Mouse (Mus musculus): ENCODE results near the gene Tlx1. TPM values are rescaled to one million over a fixed set of nuclear protein-coding genes. Genes with fewer than 3 reads are reported as not detected.

Tlx1 gene
- total RNA-seq (2017), result not detected in 2 replicates

DNA sequence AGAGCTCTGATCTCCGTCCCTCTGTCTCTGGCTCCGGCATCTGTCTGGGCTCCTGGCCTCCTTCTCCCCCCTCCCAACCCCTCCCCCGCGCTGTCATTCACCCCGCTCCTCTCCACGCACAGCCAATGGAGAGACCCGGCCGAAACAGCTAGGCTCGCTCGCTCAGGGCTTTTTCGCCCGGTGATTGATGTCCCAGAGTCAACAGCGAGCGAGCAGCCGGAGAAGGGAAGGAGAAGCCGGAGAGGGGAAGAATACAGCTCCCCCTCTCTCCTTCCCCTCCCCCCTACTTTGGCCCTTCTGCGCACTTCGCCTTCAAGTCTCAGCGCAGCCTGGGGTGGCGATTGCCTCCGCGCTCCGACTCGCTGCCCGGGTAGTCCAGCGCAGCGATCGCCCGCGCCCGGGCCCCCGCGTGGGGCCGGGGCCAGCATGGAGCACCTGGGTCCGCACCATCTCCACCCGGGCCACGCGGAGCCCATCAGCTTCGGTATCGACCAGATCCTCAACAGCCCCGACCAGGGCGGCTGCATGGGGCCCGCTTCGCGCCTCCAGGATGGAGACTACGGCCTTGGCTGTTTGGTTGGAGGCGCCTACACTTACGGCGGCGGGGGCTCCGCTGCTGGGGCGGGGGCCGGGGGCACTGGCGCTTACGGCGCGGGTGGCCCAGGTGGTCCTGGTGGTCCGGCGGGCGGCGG lies at the start of gene Tlx1:
Gene Tlx1 (plus strand): TSS at position 191 of the 692 bp plus-strand sequence.
- no peak for ATAC-seq (replicated peaks in 1 of 2; ENCODE audit: insufficient read depth in 1 of 2, low FRiP score in 2 of 2, low TSS enrichment in 1 of 2, low read depth in 1 of 2, poor library complexity in 2 of 2, severe bottlenecking in 2 of 2)

DNA sequence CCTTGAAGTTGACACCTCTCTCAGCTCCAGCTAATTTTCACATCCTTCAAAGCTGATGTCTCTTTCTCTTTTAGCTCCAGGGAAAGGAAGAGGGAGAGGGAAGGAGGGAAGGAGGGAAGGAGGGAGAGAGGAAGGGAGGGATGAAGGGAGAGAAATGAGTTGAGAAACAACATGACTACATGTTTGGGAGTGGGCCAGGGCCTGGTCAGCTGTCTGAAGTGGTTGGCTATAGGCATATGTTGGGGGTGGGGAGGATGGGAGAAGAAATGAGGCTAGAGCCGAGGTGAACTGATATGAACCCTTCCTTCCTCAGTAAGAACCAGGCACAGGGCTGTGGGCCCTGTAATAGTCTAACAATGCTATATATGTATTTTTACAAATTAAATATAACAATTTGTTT lies 44.9 kb upstream of the Tlx1 start:
- ATAC-seq (replicated peaks in 1 of 2; ENCODE audit: insufficient read depth in 1 of 2, low FRiP score in 2 of 2, low TSS enrichment in 1 of 2, low read depth in 1 of 2, poor library complexity in 2 of 2, severe bottlenecking in 2 of 2), result no peak

DNA sequence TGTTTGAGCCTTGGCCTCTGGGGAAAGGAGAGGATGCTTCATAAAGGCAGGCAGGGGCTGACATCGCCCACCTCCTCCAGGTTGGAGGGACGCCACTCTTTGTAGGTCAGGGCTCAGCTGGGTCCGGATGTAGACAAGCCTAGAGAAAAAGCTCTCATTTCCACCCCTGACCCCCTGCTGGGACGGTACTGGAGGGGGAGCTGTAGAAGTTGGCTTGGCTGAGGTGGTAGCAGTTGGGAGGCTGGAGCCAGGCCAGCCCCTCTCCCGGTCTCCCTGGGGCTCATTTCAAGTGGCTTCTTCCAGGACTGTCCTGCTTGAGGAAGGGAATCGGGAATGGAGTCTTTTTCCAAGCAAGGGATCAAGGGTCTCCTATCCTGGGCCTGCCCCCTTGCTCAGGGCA lies 43.8 kb upstream of the Tlx1 start:
- no peak for ATAC-seq (replicated peaks in 1 of 2; ENCODE audit: insufficient read depth in 1 of 2, low FRiP score in 2 of 2, low TSS enrichment in 1 of 2, low read depth in 1 of 2, poor library complexity in 2 of 2, severe bottlenecking in 2 of 2)

DNA sequence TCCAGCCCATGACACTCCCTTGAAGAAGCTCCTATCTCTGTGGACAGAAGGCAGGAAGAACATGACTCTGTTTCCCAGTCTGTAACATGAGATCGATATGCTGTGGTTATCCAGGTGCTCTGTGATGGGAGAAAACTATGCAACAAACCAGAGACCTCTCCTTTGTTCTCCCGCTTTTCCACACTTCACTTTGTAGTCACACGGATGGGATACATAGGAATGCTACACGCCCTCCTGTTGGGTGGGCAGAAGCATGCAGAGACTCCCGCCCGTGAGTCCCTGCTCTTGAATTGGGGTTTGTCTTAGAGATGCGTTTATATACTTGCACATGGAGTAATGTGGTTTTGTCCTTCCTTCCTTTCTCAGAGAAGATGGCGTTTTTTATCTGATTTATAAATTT lies 39.8 kb upstream of the Tlx1 start:
- no peak for ATAC-seq (replicated peaks in 1 of 2; ENCODE audit: insufficient read depth in 1 of 2, low FRiP score in 2 of 2, low TSS enrichment in 1 of 2, low read depth in 1 of 2, poor library complexity in 2 of 2, severe bottlenecking in 2 of 2)

DNA sequence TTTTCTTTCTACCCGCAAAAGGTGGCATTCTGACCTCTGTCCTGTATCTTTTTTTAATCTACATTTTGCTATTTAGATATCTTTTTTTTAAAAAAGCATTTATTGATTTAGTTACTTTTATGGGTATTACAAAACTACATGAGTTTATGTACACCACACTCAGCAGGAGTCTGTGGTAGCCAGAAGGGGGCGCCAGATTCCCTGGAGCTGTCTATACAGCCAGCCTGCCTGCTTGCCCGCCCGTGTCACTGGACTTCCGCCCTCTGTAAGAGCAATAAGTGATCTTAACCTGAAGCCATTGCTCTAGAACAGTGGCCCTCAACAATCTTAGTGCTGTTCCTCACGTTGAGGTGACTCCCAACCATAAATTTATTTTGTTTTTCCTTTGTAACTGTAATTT lies 38.0 kb upstream of the Tlx1 start:
- ATAC-seq (replicated peaks in 1 of 2; ENCODE audit: insufficient read depth in 1 of 2, low FRiP score in 2 of 2, low TSS enrichment in 1 of 2, low read depth in 1 of 2, poor library complexity in 2 of 2, severe bottlenecking in 2 of 2), result no peak

DNA sequence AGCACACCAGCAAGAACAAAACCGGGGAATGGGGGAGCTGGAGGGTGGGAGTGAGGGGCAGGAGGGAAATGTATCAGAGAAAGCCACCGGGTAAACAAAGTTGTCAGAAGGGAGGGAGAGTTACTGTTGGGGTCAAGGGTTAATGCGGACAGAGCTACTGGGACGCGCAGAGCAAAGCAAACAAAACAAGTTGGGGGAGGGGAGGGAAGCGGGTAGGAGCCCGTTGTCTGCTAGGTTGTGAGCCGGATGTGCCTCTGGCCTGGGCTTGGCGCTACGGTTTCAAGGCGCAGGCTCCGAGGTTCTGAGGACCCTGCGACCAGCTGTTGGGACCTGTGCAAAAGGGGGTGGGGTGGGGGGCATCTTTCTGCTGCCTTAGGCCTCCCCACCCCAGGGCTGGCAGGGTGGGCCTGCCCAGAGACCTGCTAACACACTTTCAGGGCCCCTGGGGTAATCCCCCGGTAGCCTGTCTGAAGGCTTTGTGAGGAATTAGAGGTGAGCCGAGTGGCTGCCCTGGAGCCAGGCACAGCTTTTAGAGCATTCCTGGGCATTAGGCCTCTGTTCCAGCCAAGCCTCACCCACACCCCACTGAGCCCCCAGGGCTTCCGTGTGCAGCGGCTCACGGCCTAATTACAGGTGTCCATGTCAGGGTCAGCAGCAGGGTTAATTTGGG lies 36.6 kb upstream of the Tlx1 start:
- ATAC-seq (replicated peaks in 1 of 2; ENCODE audit: insufficient read depth in 1 of 2, low FRiP score in 2 of 2, low TSS enrichment in 1 of 2, low read depth in 1 of 2, poor library complexity in 2 of 2, severe bottlenecking in 2 of 2), result no peak

DNA sequence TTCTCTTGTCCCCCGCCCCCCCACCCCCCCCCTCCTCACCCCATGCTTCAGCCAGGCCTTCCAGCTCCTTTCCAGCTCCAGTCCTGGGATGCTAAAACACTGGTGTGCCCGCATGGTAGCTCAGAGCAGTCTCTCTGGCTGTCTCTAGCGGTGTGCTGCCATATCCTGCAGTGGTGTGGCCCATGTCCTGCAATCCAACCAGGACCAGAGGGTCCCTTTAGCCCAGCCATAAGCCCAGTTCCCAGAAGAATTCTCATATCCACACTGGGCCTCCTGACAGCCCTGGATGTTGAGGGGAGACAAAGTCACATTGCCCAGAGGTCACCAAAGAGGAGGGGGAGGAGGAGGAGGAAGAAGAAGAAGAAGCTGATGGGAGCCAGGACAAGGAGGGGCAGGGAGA lies 35.7 kb upstream of the Tlx1 start:
- ATAC-seq (replicated peaks in 1 of 2; ENCODE audit: insufficient read depth in 1 of 2, low FRiP score in 2 of 2, low TSS enrichment in 1 of 2, low read depth in 1 of 2, poor library complexity in 2 of 2, severe bottlenecking in 2 of 2), result no peak

DNA sequence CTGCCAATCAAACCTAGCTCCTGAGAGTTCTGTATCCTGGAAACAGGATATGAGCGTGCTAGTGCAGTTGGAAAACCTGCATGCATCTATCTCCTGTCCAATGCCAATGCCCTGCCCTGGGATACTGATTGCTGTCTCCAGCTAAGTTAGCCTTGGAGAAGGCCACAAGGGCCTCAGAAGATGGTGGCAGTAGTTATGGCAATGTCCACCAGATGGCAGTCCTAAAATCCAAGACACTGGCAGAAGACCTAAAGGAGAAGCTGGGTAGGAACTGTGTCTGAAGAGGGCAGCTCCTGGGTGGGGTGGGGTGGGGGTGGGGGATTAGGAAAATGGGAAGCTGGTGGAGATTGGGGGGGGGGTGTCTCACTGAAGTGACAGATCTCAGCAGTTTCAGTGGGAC lies 33.7 kb upstream of the Tlx1 start:
- peak; percentile 46 to 53; a peak in 1 of 4 replicates for ATAC-seq (replicated peaks in 1 of 2; ENCODE audit: insufficient read depth in 1 of 2, low FRiP score in 2 of 2, low TSS enrichment in 1 of 2, low read depth in 1 of 2, poor library complexity in 2 of 2, severe bottlenecking in 2 of 2)

DNA sequence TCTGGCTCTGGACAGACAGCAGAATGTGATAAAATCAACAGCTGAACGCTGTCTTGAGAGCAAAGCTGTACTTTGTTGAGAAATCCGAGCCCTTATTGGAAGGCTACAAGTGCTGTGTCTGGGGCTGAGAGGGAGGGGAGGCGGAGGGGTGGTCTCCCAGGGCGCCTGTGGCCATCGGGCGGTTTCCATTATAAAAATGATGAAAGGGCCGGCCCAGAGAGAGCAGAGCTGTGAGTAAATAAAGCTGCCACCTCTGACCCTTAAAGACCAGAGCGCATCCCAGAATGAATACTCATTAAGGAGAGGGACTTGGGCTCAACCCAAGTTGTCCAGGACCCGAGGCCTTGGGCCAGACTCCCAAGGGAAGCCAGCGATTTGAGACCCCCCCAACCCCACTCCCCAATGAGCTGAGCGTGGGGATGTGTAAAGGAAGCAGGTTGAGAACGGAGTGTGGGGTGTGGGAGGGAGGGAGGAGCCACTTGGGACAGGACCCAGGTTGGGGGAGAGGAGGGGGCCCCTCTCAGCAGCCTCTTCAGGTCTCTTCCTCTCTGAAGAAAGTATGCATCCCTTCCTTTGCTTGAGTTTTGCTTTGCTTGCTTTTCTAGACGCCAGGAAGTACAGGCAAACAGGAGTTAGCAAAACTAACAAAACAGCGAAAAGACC lies 18.4 kb upstream of the Tlx1 start:
- ATAC-seq (replicated peaks in 1 of 2; ENCODE audit: insufficient read depth in 1 of 2, low FRiP score in 2 of 2, low TSS enrichment in 1 of 2, low read depth in 1 of 2, poor library complexity in 2 of 2, severe bottlenecking in 2 of 2), result no peak

DNA sequence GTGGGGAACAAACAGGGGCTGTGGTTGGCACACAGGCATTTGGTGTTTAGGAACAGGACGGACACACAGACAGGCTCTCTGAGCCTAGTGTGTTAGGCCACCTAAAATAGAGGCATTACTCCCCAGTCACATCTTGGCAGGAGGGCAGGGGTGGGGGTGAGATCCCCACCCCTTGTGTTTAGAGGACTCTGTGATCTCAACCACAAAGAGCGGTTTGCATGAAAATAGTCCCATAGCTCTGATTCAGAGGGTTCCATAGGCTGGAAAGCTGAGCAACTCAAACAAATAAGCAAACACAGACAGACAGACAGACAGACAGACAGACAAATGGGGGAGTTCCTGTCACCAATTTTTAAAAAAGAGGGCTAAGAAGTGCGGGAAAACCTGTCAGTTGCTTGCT lies 7.9 kb upstream of the Tlx1 start:
- ATAC-seq (replicated peaks in 1 of 2; ENCODE audit: insufficient read depth in 1 of 2, low FRiP score in 2 of 2, low TSS enrichment in 1 of 2, low read depth in 1 of 2, poor library complexity in 2 of 2, severe bottlenecking in 2 of 2), result no peak

DNA sequence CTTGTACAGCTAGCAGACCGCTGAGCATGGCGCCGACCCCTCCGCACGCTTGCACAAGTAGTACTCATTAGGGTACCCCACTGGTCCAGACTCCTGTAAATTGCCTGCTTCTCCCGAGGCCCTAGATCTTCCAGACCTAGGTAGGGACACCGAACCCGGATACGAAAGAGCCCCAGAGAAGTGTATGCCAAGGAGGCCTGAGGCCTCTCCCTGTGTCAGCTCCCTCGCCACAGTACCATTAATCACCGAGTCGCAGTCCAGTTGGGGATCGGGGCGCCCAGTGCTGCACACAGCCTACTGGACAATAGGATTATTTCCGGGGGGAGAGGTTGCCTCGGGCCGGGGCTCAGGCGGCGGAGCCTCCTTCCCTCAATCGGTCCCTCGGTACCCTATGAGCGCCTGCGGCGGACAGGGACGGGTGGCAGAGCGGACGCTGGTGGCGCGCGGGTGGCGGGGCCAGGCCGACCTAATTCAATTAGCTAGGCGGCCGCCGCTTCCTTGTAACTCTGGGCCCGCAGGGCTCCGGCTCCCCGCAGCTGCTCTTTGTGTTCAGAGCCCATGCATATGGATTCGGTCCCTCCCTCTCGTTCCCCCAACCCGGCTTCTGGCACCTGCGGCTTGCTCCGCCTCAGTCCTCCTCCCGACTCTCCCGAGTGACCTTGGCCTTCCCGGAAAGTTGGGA lies 7.1 kb upstream of the Tlx1 start:
- no peak for ATAC-seq (replicated peaks in 1 of 2; ENCODE audit: insufficient read depth in 1 of 2, low FRiP score in 2 of 2, low TSS enrichment in 1 of 2, low read depth in 1 of 2, poor library complexity in 2 of 2, severe bottlenecking in 2 of 2)

DNA sequence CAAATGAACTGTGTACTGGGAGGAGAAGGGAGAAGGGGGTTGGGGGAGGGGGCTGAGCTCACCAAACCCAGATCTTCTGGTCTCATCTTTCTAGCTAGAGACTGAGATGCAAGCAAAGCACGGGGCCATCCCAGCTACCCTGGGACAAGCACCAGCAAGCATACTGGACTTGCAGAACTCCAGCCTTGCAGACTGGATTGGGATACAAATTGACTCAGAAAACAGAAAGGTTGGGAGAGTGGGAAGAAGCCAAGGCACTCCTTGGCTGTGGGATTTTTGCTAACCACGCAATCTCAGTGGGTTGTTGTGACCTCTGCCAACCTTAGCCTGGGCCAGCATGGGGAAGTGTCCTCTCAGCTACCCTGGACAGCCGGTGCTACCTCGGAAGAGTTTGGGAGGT lies 3.4 kb upstream of the Tlx1 start:
- ATAC-seq (replicated peaks in 1 of 2; ENCODE audit: insufficient read depth in 1 of 2, low FRiP score in 2 of 2, low TSS enrichment in 1 of 2, low read depth in 1 of 2, poor library complexity in 2 of 2, severe bottlenecking in 2 of 2), result no peak

DNA sequence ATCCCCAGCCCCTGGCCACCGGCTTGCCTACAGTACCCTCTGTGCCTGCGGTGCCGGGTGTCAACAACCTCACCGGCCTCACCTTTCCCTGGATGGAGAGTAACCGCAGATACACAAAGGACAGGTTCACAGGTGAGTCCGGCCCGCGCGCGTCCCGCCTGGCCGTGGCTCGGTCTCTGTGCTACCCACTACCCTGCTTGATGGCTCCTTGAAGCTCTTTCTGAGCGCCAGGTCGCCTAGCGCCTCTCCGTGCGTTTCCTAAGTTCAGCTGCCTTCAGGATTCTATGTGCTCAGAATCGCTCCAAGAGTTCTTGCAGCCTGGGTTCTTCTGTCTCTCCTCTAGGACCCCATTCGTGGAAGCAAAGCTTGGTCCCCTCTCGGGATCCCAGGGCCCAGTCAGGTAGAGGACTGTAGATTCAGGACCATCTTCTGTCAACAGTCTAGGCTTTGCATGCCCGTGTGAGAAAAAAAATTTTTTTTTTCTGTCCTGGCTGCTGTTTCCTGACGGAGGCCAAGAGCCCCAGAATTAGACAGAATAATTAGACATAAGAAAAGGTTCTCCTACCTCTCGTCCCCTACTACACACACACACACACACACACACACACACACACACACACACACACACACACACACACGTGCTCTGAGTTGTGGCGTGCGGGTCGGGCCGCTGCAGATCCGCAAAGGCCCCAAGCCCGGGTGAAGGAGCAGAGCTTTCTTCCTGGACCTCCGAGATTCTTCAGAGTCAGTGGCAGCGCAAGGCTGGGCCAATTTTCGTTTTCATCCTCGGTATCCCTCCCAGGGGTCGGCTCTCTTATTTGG lies 1.1 kb downstream of the Tlx1 start:
- ATAC-seq (replicated peaks in 1 of 2; ENCODE audit: insufficient read depth in 1 of 2, low FRiP score in 2 of 2, low TSS enrichment in 1 of 2, low read depth in 1 of 2, poor library complexity in 2 of 2, severe bottlenecking in 2 of 2), result no peak

DNA sequence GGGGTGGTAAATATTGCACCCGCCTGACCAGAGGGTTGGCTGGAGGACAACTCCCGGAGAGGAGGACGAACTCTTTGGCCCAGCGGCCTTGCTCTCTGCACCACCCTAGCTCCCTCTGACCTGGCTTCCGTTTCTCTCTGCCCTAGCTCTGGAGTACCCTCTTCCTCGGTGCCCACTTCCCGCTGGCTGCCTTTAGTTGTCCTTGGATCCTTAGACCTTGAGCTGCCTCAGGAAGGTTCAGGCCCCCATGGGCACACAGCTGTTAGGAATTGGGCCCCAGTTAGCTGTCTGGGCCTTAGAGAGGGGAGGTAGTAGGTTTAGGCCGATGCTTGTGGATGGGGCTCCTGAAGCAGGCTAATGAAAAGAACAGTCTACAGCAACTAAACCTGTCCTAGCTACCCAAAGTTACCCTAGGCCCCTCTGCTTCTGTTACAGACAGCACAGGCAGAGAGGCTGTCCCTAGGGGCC lies 1.7 kb downstream of the Tlx1 start:
- ATAC-seq (replicated peaks in 1 of 2; ENCODE audit: insufficient read depth in 1 of 2, low FRiP score in 2 of 2, low TSS enrichment in 1 of 2, low read depth in 1 of 2, poor library complexity in 2 of 2, severe bottlenecking in 2 of 2), result no peak

DNA sequence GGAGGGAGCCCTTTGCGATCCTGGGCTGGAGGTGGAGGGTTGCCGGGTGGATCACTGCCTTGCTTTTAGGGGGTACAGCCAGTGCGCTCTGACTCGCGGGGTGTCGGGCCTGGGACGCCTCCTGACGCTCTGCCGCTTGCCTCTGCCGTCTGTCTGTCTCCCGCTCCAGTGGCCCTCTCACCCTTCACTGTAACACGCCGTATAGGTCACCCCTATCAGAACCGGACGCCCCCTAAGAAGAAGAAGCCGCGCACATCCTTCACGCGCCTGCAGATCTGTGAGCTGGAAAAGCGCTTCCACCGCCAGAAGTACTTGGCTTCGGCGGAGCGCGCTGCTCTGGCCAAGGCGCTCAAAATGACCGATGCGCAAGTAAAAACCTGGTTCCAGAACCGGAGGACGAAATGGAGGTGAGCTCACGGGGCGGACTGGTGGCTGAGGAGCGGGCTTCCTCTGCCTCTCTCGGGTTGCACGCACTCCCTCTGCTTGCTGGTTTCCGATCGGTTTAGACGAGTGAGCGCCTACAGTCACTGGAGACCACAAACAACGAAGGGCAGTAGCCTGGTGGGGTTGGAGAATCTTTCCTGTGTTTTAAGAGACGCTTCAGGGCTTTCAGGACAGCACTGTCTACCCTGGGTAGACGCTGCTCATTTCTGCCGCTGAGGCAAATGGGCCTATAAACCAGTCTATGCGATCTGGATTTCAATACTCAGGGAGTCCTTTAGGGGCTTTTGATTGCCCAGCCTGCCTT lies 3.0 kb downstream of the Tlx1 start:
- ATAC-seq (replicated peaks in 1 of 2; ENCODE audit: insufficient read depth in 1 of 2, low FRiP score in 2 of 2, low TSS enrichment in 1 of 2, low read depth in 1 of 2, poor library complexity in 2 of 2, severe bottlenecking in 2 of 2), result no peak

DNA sequence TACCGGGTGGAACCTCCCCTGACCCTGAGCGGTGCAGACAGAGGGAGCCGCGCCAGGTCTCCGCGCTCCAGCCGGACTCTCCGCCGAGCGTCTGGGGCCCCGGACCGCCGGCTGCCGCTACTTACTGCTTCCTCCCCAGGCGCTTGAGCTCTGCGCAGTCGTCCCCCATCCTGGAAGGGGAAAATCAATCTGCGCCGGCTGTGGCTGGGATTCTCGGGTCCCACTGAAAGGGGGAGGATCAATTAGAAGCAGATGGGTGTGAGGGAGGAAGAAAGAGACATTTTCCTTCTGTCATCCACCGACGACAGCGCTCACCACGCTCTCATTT lies 3.5 kb downstream of the Tlx1 start:
- ATAC-seq (replicated peaks in 1 of 2; ENCODE audit: insufficient read depth in 1 of 2, low FRiP score in 2 of 2, low TSS enrichment in 1 of 2, low read depth in 1 of 2, poor library complexity in 2 of 2, severe bottlenecking in 2 of 2), result no peak

DNA sequence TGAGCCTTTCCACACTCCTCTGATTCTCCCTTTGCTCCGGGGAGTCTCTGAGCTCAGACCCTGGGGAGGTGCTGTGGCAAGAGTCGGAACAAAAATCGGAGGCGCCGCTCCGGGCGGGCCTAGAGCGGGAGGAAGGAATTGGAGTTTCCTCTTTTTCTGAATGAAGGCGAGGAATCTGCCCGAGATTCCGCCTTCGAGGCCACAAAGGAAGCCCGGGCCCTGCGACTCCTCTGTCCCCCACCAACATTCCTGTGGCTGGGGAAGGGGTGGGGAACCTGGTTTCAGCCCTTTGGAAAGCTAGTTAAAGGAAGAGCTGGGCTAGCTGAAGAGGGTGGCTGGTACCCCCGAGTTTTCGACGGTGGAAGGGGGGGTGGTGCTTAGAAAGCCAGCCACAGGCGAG lies 4.0 kb downstream of the Tlx1 start:
- ATAC-seq (replicated peaks in 1 of 2; ENCODE audit: insufficient read depth in 1 of 2, low FRiP score in 2 of 2, low TSS enrichment in 1 of 2, low read depth in 1 of 2, poor library complexity in 2 of 2, severe bottlenecking in 2 of 2), result no peak; a peak in 1 of 4 replicates

All from hematopoietic stem cell, adult 5-6 weeks (primary cell).